Mouse (Mus musculus) kidney, postnatal 0 days (tissue): ENCODE results near the gene Aspg. TPM values are rescaled to one million over a fixed set of nuclear protein-coding genes. Genes with fewer than 3 reads are reported as not detected.

Experiments
- ATAC-seq: fragments of 200-750 bp; cut with Nextera tagmentation; replicated peaks from 2 replicates; pipeline ENCODE4 v1.8.0; 2017; ENCODE audit warnings: low read depth, moderate number of reproducible peaks, moderate TSS enrichment, moderate library complexity; ENCODE audit not compliant: low FRiP score
- DNase-seq: peaks from one replicate; pipeline ENCODE4 v3.0.0-alpha.2; 2016; ENCODE audit warnings: low spot score
- H3K27ac ChIP-seq: fragments of 300-500 bp; sonication (generic); 2 replicates; pipeline ENCODE4 v1.5.1; 2014; ENCODE audit warnings: mild to moderate bottlenecking
- H3K27me3 ChIP-seq: fragments of 300-500 bp; sonication (generic); 2 replicates; pipeline ENCODE4 v1.6.1; 2014; ENCODE audit warnings: low read length, mixed read lengths; ENCODE audit not compliant: insufficient read depth
- H3K36me3 ChIP-seq: fragments of 300-500 bp; sonication (generic); 2 replicates; pipeline ENCODE4 v1.6.1; 2014; ENCODE audit warnings: low read length, mixed read lengths; ENCODE audit not compliant: insufficient read depth
- H3K4me1 ChIP-seq: fragments of 300-500 bp; sonication (generic); replicated peaks from 2 replicates; pipeline ENCODE4 v1.6.1; 2014; ENCODE audit warnings: antibody characterized with exemption, low read length, mixed read lengths; ENCODE audit not compliant: insufficient read depth
- H3K4me2 ChIP-seq: fragments of 300-500 bp; sonication (generic); 2 replicates; pipeline ENCODE4 v1.6.1; 2014; ENCODE audit warnings: mild to moderate bottlenecking, low read length, moderate library complexity, mixed read lengths
- H3K4me3 ChIP-seq: fragments of 300-500 bp; sonication (generic); replicated peaks from 2 replicates; pipeline ENCODE4 v1.5.1; 2014; ENCODE audit warnings: low read depth, low read length
- H3K9ac ChIP-seq: fragments of 300-500 bp; sonication (generic); 2 replicates; pipeline ENCODE4 v1.6.1; 2014; ENCODE audit warnings: low read depth, low read length
- H3K9me3 ChIP-seq: fragments of 300-500 bp; sonication (generic); replicated peaks from 2 replicates; pipeline ENCODE4 v1.6.1; 2016; ENCODE audit warnings: low read length, inconsistent platforms, mixed read lengths
- CTCF ChIP-seq: IDR thresholded peaks from 2 replicates; pipeline ENCODE4 v1.5.1; 2016; ENCODE audit warnings: antibody characterized with exemption, low read depth, mild to moderate bottlenecking, moderate library complexity
- WGBS: fragments of 180-500 bp; shearing (Covaris S2); extraction: QIAGEN DNeasy Blood & Tissue Kit; methylation state at CpG from one replicate; pipeline ENCODE4 v1.1.7; 2014; 5-methylcytosine and 5-hydroxymethylcytosine counted together
- polyA plus RNA-seq: library from polyadenylated mRNA; unstranded; fragments of >200 nt; fragmentation: Nextera tagmentation; extraction: Ambion mirVana; gene quantifications from 2 replicates; pipeline ENCODE4 v1.2.1, GENCODE M21; 2015

Gene Aspg
- polyA plus RNA-seq, 1 experiment from 2014 or later, result 2.2 TPM

DNA sequence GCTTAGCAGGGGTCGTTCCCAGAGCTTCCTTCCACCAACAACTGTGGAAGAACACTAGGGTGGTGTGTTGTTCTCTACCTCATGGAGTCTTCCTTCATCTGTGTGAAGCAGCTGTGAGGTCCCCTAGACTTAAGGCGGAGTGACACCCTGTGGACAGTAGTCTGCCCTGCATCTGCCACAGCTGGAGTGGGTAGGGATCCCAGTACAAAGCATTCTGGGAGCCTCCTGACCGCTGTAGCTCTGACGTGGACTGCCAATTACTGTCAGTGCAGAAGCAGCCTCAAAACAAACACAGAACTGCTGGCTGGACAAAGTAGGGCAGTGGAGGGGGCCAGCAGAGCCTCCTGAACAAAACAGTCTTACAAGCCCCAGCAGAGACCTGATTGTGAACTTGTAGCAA lies 5.4 kb upstream of the Aspg start:
- 52% methylated on average over 4 of the region's 4 CpGs for WGBS
- Histone ChIP-seq H3K27ac (no peak overlapping the region), H3K36me3 (no peaks in the 10 kb centered on the region), H3K9ac (no peak overlapping the region), H3K27me3 (no peaks in the 10 kb centered on the region), H3K9me3 (no peaks in the 10 kb centered on the region), H3K4me3 (no peak overlapping the region), H3K4me1 (no peaks in the 10 kb centered on the region), H3K4me2 (no peak overlapping the region)
- TF ChIP-seq CTCF, result peak; percentile 42; the same call in 1 of the 2 replicates
- ATAC-seq (no peak), DNase-seq (peak; percentile 40)

DNA sequence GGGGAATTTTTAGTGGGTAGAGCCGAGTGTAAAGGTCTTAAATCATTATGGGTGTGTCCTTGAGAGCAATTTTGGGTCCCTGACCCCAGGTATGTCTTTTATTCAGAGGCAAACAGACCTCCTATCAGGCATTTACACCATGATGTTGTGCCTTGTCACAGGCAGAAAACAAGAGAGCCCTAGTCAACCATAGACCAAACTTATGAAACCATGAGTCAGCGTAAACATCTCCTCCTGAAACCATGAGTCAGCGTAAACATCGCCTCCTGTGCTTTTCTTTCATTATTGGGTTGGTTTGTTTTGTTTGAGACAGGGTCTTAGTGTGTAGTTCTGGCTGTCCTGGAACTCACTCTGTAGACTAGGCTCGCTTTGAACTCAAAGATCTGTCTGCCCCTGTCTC lies 3.3 kb upstream of the Aspg start:
- WGBS, result 78% methylated on average over 5 of the region's 5 CpGs
- H3K4me2 ChIP-seq, result no peak overlapping the region
- ATAC-seq (no peak), DNase-seq (no peak)
- no peak overlapping the region for H3K9ac ChIP-seq
- no peak for TF ChIP-seq CTCF
- H3K4me1 ChIP-seq, result 0 out of 2 replicates have a peak, but pooled peaks cover 6% of the 10 kb centered on the region
- H3K9me3 ChIP-seq, result no peaks in the 10 kb centered on the region
- H3K27me3 ChIP-seq, result no peaks in the 10 kb centered on the region
- H3K27ac ChIP-seq, result no peak overlapping the region
- H3K4me3 ChIP-seq, result no peak overlapping the region
- H3K36me3 ChIP-seq, result no peaks in the 10 kb centered on the region

DNA sequence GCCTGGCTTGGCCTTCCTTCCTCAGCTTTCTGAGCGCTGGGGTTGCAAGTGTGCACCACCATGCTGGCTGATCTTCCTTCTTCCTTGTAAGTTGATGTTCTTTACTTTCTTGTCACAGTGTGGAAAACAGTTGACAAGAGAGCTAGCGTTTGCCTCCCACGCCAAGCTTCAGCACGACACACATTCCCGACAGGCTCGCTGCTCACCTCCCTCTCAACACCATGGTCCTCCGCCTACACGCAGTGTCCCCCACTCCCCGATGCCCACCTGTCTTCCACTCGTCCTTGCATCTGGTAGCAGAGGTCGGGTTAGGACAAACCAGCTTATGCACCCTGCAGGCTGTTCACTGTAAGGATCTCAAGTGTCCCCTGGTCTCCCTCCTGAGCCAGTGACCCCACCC lies 1.6 kb upstream of the Aspg start:
- Histone ChIP-seq H3K9me3 (no peaks in the 10 kb centered on the region), H3K9ac (no peak overlapping the region), H3K4me1 (0 out of 2 replicates have a peak, but pooled peaks cover 6% of the 10 kb centered on the region), H3K27me3 (no peaks in the 10 kb centered on the region), H3K4me2 (no peak overlapping the region), H3K4me3 (no peak overlapping the region), H3K36me3 (no peaks in the 10 kb centered on the region), H3K27ac (no peak overlapping the region)
- ATAC-seq (no peak), DNase-seq (no peak)
- TF ChIP-seq CTCF, result no peak
- WGBS, result 78% methylated on average over 11 of the region's 11 CpGs

DNA sequence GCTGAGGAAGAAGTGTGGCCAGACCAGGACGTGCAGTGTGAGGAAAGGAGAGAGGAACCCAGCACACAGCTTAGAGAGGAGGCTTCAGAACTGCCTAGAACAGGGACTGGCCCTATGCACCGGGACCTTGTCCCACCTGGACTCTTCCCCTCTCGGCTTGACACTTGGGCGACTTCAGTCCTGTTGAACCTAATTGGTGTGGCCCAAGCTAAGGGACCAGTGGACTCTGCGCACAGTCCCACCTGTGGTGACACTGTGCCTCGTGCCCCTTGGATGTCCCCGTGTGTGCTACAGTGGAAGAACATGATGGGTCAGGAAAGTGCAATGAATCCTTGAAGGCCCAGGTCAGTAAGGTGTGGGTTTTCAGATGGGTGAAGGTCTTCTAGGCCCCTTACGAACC lies 1.2 kb downstream of the Aspg start:
- no peak for TF ChIP-seq CTCF
- no peak overlapping the region for H3K27ac ChIP-seq
- 0 out of 2 replicates have a peak, but pooled peaks cover 6% of the 10 kb centered on the region for H3K4me1 ChIP-seq
- no peaks in the 10 kb centered on the region for H3K9me3 ChIP-seq
- no peak overlapping the region for H3K4me3 ChIP-seq
- no peaks in the 10 kb centered on the region for H3K36me3 ChIP-seq
- no peak for DNase-seq
- no peak overlapping the region for H3K9ac ChIP-seq
- no peaks in the 10 kb centered on the region for H3K27me3 ChIP-seq
- H3K4me2 ChIP-seq, result no peak overlapping the region
- ATAC-seq, result no peak
- 85% methylated on average over 8 of the region's 8 CpGs for WGBS

DNA sequence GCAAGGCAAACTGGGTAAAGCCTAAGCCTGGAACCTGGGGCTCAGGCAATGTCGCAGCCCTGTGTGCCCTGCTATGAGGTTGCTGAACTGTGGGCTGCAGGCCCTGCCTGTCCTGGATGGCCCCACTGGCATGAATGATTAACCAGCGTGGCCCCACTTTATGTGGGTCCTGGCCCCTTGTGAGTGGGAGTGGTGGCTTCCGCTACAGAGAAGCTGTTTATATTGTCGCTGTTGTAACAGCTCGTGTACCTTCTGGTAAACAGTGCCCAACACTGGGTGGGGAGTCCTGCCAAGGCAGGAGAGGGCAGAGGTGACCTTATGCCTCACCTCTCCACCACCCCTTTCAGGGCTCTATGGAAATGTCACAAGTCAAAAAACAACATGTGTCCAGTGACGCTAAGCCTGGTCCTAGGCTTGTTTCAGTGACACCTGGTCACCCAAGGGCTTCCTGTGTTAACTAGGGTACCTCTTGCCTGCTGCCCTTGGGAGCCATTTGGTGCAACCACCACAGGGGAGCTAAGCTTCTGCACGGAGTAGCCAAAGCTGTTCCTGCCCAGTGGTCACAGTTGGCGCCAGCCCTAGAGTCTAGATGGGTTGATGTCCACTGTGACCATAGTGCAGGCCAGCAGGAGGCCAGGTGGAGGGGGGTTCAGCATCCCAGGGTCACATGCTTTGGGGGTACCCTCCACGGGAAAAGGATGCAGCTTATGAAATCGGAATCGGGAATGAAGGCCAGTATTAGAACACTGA lies 2.4 kb downstream of the Aspg start:
- Histone ChIP-seq H3K4me2 (no peak overlapping the region), H3K27ac (no peak overlapping the region), H3K9ac (no peak overlapping the region), H3K9me3 (no peaks in the 10 kb centered on the region), H3K4me1 (0 out of 2 replicates have a peak, but pooled peaks cover 9% of the 10 kb centered on the region), H3K36me3 (no peaks in the 10 kb centered on the region), H3K27me3 (no peaks in the 10 kb centered on the region), H3K4me3 (no peak overlapping the region)
- no peak for TF ChIP-seq CTCF
- WGBS, result 54% methylated on average over 11 of the region's 11 CpGs
- no peak for DNase-seq
- no peak for ATAC-seq

DNA sequence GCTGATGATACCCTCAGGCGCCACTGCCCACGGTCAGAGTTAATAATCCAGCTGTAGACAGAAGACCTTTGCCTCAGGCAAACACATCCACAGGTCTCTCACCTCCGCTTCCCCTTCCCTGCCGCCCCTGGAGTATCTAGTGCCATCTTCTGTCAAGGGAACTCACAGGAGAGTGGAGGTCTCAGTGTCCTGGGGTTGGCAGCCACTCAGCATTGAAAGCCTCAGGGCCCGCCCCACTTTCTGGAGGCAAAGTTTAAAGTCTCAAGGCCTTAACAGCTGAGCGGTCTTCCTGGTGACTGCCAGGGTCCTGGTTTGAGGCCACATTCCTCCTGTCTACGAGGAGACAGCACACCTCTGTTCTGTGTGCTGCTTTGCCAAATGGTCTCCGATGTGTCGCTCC lies 3.2 kb downstream of the Aspg start:
- H3K27ac ChIP-seq, result no peak overlapping the region
- no peak overlapping the region for H3K9ac ChIP-seq
- no peaks in the 10 kb centered on the region for H3K36me3 ChIP-seq
- no peak overlapping the region for H3K4me2 ChIP-seq
- WGBS, result 66% methylated on average over 9 of the region's 9 CpGs
- DNase-seq (no peak), ATAC-seq (no peak)
- 0 out of 2 replicates have a peak, but pooled peaks cover 9% of the 10 kb centered on the region for H3K4me1 ChIP-seq
- no peak for TF ChIP-seq CTCF
- H3K4me3 ChIP-seq, result no peak overlapping the region
- H3K9me3 ChIP-seq, result no peaks in the 10 kb centered on the region
- no peaks in the 10 kb centered on the region for H3K27me3 ChIP-seq
